Mouse (Mus musculus) liver, embryonic 15.5 days (tissue): ENCODE data around the gene Hecw1. TPM values are rescaled to one million over a fixed set of nuclear protein-coding genes. Genes with fewer than 3 reads are reported as not detected.
"Not testable (repeated sequence)": the region's sequence is repeated elsewhere in the genome, so short reads cannot be mapped to it uniquely, and the experiment has no call there.

Experiments
- ATAC-seq: fragments of 200-750 bp; cut with Nextera tagmentation; 2 replicates; pipeline ENCODE4 v1.8.0; 2017; ENCODE audit warnings: moderate number of reproducible peaks, mild to moderate bottlenecking, moderate library complexity; ENCODE audit not compliant: insufficient read depth
- H3K27ac ChIP-seq: fragments of 300-500 bp; sonication (generic); replicated peaks from 2 replicates; pipeline ENCODE4 v1.5.1; 2015; ENCODE audit warnings: mild to moderate bottlenecking, inconsistent platforms
- H3K27me3 ChIP-seq: fragments of 300-500 bp; sonication (generic); 2 replicates; pipeline ENCODE4 v1.6.1; 2015; ENCODE audit warnings: mild to moderate bottlenecking, inconsistent platforms
- H3K36me3 ChIP-seq: fragments of 300-500 bp; sonication (generic); replicated peaks from 2 replicates; pipeline ENCODE4 v1.6.1; 2015; ENCODE audit warnings: moderate library complexity, mild to moderate bottlenecking, inconsistent platforms
- H3K4me1 ChIP-seq: fragments of 300-500 bp; sonication (generic); replicated peaks from 2 replicates; pipeline ENCODE4 v1.6.1; 2015; ENCODE audit warnings: inconsistent platforms
- H3K4me2 ChIP-seq: fragments of 300-500 bp; sonication (generic); 2 replicates; pipeline ENCODE4 v1.6.1; 2015; ENCODE audit warnings: moderate library complexity, mild to moderate bottlenecking, inconsistent platforms
- H3K4me3 ChIP-seq: fragments of 300-500 bp; sonication (generic); replicated peaks from 2 replicates; pipeline ENCODE4 v1.5.1; 2015; ENCODE audit warnings: mild to moderate bottlenecking, inconsistent platforms
- H3K9ac ChIP-seq: fragments of 300-500 bp; sonication (generic); 2 replicates; pipeline ENCODE4 v1.6.1; 2015; ENCODE audit warnings: moderate library complexity, mild to moderate bottlenecking, inconsistent platforms
- H3K9me3 ChIP-seq: fragments of 300-500 bp; sonication (generic); replicated peaks from 2 replicates; pipeline ENCODE4 v1.6.1; 2016; ENCODE audit warnings: inconsistent platforms
- WGBS: fragments of 180-500 bp; shearing (Covaris S2); methylation state at CpG from one replicate; pipeline ENCODE4 v1.1.7; 2015; ENCODE audit warnings: mixed read lengths; ENCODE audit not compliant: insufficient replicate concordance; 5-methylcytosine and 5-hydroxymethylcytosine counted together
- polyA plus RNA-seq: library from polyadenylated mRNA; unstranded; fragments of >200 nt; fragmentation: Nextera tagmentation; extraction: Ambion mirVana; gene quantifications from 2 replicates; pipeline ENCODE4 v1.2.1, GENCODE M21; 2015

Hecw1 gene
- polyA plus RNA-seq, 1 experiment from 2014 or later: 0.10 TPM

GRCm38 (mm10) chr13:14365546-14365945 is 157.5 kb downstream of the Hecw1 start:
- no peak for ATAC-seq
- Histone ChIP-seq H3K4me3 (no peak overlapping the region), H3K4me1 (no peaks in the 10 kb centered on the region), H3K9me3 (no peaks in the 10 kb centered on the region), H3K27me3 (no peaks in the 10 kb centered on the region), H3K9ac (no peak overlapping the region), H3K36me3 (no peaks in the 10 kb centered on the region), H3K4me2 (no peak overlapping the region), H3K27ac (no peak overlapping the region)
- 55% methylated on average over 3 of the region's 3 CpGs for WGBS

GRCm38 (mm10) chr13:14327252-14327651 is 195.8 kb downstream of the Hecw1 start:
- H3K27me3 ChIP-seq: no peaks in the 10 kb centered on the region
- no peak overlapping the region for H3K4me3 ChIP-seq
- WGBS: 67% methylated on average over 1 of the region's 1 CpGs
- no peak overlapping the region for H3K4me2 ChIP-seq
- H3K9ac ChIP-seq: no peak overlapping the region
- H3K27ac ChIP-seq: no peak overlapping the region
- H3K36me3 ChIP-seq: no peaks in the 10 kb centered on the region
- H3K4me1 ChIP-seq: no peaks in the 10 kb centered on the region
- H3K9me3 ChIP-seq: no peaks in the 10 kb centered on the region
- no peak for ATAC-seq

- no peak overlapping the region for H3K27ac ChIP-seq
- H3K36me3 ChIP-seq: no peaks in the 10 kb centered on the region
- H3K4me3 ChIP-seq: no peak overlapping the region
- H3K9me3 ChIP-seq: no peaks in the 10 kb centered on the region
- H3K9ac ChIP-seq: no peak overlapping the region
- WGBS: 19% methylated on average over 8 of the region's 8 CpGs
- no peak overlapping the region for H3K4me2 ChIP-seq
- peaks cover 10% of the 10 kb centered on the region; the same call in 1 of the 2 replicates for H3K4me1 ChIP-seq
- no peaks in the 10 kb centered on the region for H3K27me3 ChIP-seq
- ATAC-seq: no peak
These were observed 216.4 kb downstream of the Hecw1 start for GRCm38 (mm10) chr13:14306617-14307016.

GRCm38 (mm10) chr13:14304103-14304502 is 218.9 kb downstream of the Hecw1 start:
- Histone ChIP-seq H3K4me1 (peaks cover 10% of the 10 kb centered on the region; the same call in 1 of the 2 replicates), H3K27me3 (no peaks in the 10 kb centered on the region), H3K9me3 (no peaks in the 10 kb centered on the region), H3K9ac (no peak overlapping the region), H3K27ac (no peak overlapping the region), H3K4me3 (no peak overlapping the region), H3K4me2 (peak overlapping the region; percentile 27; the same call in 1 of the 2 replicates), H3K36me3 (no peaks in the 10 kb centered on the region)
- ATAC-seq: peak; percentile 89
- WGBS: 53% methylated on average over 1 of the region's 1 CpGs

- Histone ChIP-seq H3K9me3 (no peaks in the 10 kb centered on the region), H3K27me3 (no peaks in the 10 kb centered on the region), H3K36me3 (no peaks in the 10 kb centered on the region), H3K27ac (no peak overlapping the region), H3K4me2 (no peak overlapping the region), H3K9ac (no peak overlapping the region), H3K4me3 (no peak overlapping the region), H3K4me1 (peaks cover 10% of the 10 kb centered on the region; the same call in 1 of the 2 replicates)
- WGBS: 39% methylated on average over 2 of the region's 2 CpGs
- no peak for ATAC-seq
These were observed 220.1 kb downstream of the Hecw1 start for GRCm38 (mm10) chr13:14302921-14303320.

GRCm38 (mm10) chr13:14290016-14290415 is 233.0 kb downstream of the Hecw1 start:
- Histone ChIP-seq H3K9me3 (no peaks in the 10 kb centered on the region), H3K27me3 (no peaks in the 10 kb centered on the region), H3K27ac (no peak overlapping the region), H3K9ac (no peak overlapping the region), H3K4me3 (no peak overlapping the region), H3K36me3 (no peaks in the 10 kb centered on the region), H3K4me1 (no peaks in the 10 kb centered on the region), H3K4me2 (no peak overlapping the region)
- WGBS: 62% methylated on average over 1 of the region's 1 CpGs
- ATAC-seq: no peak

- Histone ChIP-seq H3K9me3 (no peaks in the 10 kb centered on the region), H3K9ac (no peak overlapping the region), H3K27me3 (no peaks in the 10 kb centered on the region), H3K4me3 (no peak overlapping the region), H3K4me2 (no peak overlapping the region), H3K4me1 (no peaks in the 10 kb centered on the region), H3K36me3 (no peaks in the 10 kb centered on the region), H3K27ac (no peak overlapping the region)
- ATAC-seq: no peak
These were observed 251.6 kb downstream of the Hecw1 start for GRCm38 (mm10) chr13:14271476-14271875.

GRCm38 (mm10) chr13:14260939-14261338 is 262.1 kb downstream of the Hecw1 start:
- WGBS: 29% methylated on average over 9 of the region's 9 CpGs

GRCm38 (mm10) chr13:14245946-14246345 is 277.1 kb downstream of the Hecw1 start:
- no peaks in the 10 kb centered on the region for H3K9me3 ChIP-seq
- no peak overlapping the region for H3K27ac ChIP-seq
- no peak for ATAC-seq
- H3K27me3 ChIP-seq: no peaks in the 10 kb centered on the region
- H3K9ac ChIP-seq: no peak overlapping the region
- H3K36me3 ChIP-seq: no peaks in the 10 kb centered on the region
- no peaks in the 10 kb centered on the region for H3K4me1 ChIP-seq
- no peak overlapping the region for H3K4me2 ChIP-seq
- no peak overlapping the region for H3K4me3 ChIP-seq
- WGBS: 37% methylated on average over 2 of the region's 2 CpGs

More at GRCm38 (mm10) chr13:14260939-14261338, 262.1 kb downstream of the Hecw1 start:
- not testable (repeated sequence) for ATAC-seq, H3K27me3 ChIP-seq, H3K36me3 ChIP-seq, H3K4me1 ChIP-seq, H3K9me3 ChIP-seq, H3K27ac ChIP-seq, H3K9ac ChIP-seq, H3K4me3 ChIP-seq, H3K4me2 ChIP-seq

- WGBS: 73% methylated on average over 3 of the region's 3 CpGs
- Histone ChIP-seq H3K4me2 (no peak overlapping the region), H3K9ac (no peak overlapping the region), H3K27me3 (no peaks in the 10 kb centered on the region), H3K36me3 (peaks cover 10% of the 10 kb centered on the region; the same call in 1 of the 2 replicates), H3K4me3 (no peak overlapping the region), H3K4me1 (no peaks in the 10 kb centered on the region), H3K9me3 (no peaks in the 10 kb centered on the region), H3K27ac (no peak overlapping the region)
- no peak for ATAC-seq
These were observed 343.4 kb downstream of the Hecw1 start for GRCm38 (mm10) chr13:14179669-14180068.

GRCm38 (mm10) chr13:14177989-14178388 is 345.0 kb downstream of the Hecw1 start:
- Histone ChIP-seq H3K9ac (no peak overlapping the region), H3K4me1 (no peaks in the 10 kb centered on the region), H3K9me3 (no peaks in the 10 kb centered on the region), H3K27me3 (no peaks in the 10 kb centered on the region), H3K4me3 (no peak overlapping the region), H3K4me2 (no peak overlapping the region), H3K36me3 (0 out of 2 replicates have a peak, but pooled peaks cover 5% of the 10 kb centered on the region), H3K27ac (no peak overlapping the region)
- WGBS: 85% methylated on average over 1 of the region's 1 CpGs
- ATAC-seq: no peak
